Mouse (Mus musculus) cortical plate, adult 2 months (tissue): ENCODE data around the gene Phf2. TPM values are rescaled to one million over a fixed set of nuclear protein-coding genes. Genes with fewer than 3 reads are reported as not detected.
A peak's percentile ranks its signal among the peaks of the same experiment; 100 is the strongest.

ENCODE experiments used
- H3K27ac ChIP-seq: fragments of 200-500 bp; 2 replicates; pipeline ENCODE4 v1.5.1; 2012; ENCODE audit warnings: low read length, control low read depth, inconsistent platforms; ENCODE audit not compliant: insufficient read depth
- H3K4me1 ChIP-seq: fragments of 200-500 bp; 2 replicates; pipeline ENCODE4 v1.6.1; 2011; ENCODE audit warnings: low read length; ENCODE audit not compliant: control insufficient read depth, insufficient read depth
- H3K4me3 ChIP-seq: fragments of 200-500 bp; 2 replicates; pipeline ENCODE4 v1.5.1; 2011; ENCODE audit warnings: mild to moderate bottlenecking, low read length, control low read depth; ENCODE audit not compliant: insufficient read depth
- CTCF ChIP-seq: fragments of 200-500 bp; IDR thresholded peaks from 2 replicates; pipeline ENCODE4 v1.5.1; 2011; ENCODE audit warnings: mild to moderate bottlenecking, control low read depth, low read length; ENCODE audit not compliant: insufficient read depth; ENCODE audit errors: extremely low read depth
- POLR2A ChIP-seq: fragments of 200-500 bp; IDR thresholded peaks from 2 replicates; pipeline ENCODE4 v1.6.1; 2011; ENCODE audit warnings: mild to moderate bottlenecking, low read length, control low read depth; ENCODE audit not compliant: insufficient read depth; ENCODE audit errors: extremely low read depth
- polyA plus RNA-seq: library from polyadenylated mRNA; depleted of rRNA; stranded (reverse); fragments of >200 nt; gene quantifications from 2 replicates; pipeline ENCODE4 v1.2.3, GENCODE M21; 2012; rRNA removed

The Phf2 gene
- 17.5 and 17.7 TPM in 2 replicates for polyA plus RNA-seq

DNA sequence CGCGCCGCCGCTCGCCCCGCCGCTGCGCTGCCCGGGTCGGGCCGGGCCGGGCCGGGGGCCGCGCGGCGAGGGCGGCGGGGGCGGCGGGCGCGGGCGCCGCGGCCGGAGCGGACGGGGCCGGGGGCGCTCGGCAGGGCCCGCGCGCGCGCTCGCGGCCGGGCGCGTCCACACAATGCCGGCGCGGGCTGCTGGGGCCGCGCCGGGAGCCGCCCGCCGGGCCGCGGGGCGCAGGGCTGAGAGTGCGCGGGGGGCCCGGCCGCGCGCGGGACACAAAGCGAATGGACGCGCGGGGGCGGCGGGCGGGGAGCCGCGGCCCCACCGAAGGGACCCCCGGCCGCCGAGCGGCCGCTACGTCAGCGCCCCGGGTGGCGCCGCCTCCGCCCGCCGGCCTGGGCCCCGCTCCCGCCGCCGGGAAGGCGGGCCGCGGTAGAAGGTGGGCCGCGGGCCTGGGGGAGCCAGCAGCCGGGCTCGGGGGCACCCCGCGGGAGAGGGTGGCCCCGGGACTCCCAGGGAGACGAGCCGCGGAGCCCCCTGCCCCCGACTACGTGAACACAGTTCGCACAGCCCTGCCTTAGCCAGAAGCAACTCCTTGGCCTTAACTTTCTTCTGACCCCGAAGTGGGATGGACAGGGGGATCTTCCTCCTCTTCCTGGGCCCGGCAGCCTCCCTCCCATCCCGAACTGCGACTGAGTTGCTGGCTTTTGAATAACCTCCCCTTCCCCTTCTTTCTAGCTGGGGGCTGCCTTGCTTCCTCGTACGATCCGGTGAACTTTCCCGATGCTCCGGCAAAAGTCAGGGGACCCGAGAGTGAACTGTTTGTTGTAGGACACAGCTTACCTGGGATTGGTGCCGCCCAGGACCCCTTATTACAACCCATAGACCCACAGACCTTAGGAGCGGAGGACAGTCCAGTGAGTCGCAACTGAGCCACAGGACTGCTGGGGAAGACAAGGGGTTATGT lies at the start of gene Phf2:
Phf2 (minus strand) TSS at position 349 of the 961 bp plus-strand sequence.
- H3K4me1 ChIP-seq: peaks cover 7% of the 10 kb centered on the region; the same call in 1 of the 2 replicates
- peak within 1 kb of the TSS; percentile 76 for H3K4me3 ChIP-seq
- TF ChIP-seq POLR2A (no peak), CTCF (no peak)
- H3K27ac ChIP-seq: peak within 1 kb of the TSS; percentile 92; the same call in 1 of the 2 replicates

DNA sequence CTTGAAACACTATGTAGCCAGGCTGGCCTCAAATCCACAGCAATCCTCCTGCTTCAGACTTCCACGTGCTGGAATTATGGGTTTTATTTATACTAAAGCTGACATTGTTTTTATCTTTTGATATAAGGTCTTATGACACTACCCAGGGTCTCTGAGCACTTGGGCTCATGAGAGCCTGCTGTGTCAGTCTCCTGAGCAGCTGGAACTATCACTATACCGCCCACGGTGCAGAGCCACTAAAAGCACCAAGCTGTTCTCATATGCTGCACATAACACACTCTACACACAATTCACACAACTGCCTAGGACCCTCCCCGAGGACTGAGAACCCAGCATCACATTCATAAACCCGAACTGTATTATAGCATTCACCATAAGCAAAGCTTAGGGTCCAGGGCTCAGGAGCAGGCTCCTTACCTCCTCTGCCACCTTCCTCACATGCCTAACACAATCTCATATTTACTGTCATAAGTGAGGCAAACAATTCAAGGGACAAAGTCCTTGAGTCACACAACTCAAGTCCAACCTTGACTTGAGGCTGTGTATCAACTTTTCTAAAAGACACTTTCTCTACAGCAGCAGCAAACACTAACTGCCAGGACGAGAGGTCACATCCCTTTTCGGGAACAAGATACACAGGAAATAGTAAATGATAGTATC lies 49.0 kb upstream of the Phf2 start:
- Histone ChIP-seq H3K4me3 (no peak overlapping the region), H3K27ac (no peak overlapping the region), H3K4me1 (peaks cover 3% of the 10 kb centered on the region; the same call in 1 of the 2 replicates)
- TF ChIP-seq CTCF: no peak
- TF ChIP-seq POLR2A: no peak

DNA sequence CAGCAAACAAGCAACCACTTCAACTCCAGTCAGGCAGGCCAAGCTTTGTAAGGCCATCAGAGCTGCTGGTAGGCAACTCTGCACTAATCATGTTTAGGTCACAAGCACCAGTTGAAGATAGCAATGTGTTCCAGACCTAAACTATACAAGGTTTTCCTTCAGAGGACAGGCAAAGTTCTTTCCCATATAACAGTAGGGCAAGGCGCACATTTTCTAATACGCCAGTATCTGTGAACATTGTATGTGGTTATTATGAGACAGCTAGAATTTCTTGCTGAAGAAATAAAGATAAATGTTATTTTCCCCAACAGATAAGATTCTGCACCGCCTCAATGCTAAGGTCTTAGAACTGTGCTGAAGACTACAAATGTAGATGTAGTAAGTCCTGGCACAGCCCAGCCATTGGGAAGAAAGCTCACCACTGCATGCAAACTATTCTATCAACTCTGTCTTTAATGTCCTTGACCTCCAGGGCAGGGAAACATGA lies 46.2 kb upstream of the Phf2 start:
- no peak for TF ChIP-seq CTCF
- TF ChIP-seq POLR2A: no peak
- no peak overlapping the region for H3K27ac ChIP-seq
- H3K4me3 ChIP-seq: no peak overlapping the region
- peaks cover 12% of the 10 kb centered on the region for H3K4me1 ChIP-seq

DNA sequence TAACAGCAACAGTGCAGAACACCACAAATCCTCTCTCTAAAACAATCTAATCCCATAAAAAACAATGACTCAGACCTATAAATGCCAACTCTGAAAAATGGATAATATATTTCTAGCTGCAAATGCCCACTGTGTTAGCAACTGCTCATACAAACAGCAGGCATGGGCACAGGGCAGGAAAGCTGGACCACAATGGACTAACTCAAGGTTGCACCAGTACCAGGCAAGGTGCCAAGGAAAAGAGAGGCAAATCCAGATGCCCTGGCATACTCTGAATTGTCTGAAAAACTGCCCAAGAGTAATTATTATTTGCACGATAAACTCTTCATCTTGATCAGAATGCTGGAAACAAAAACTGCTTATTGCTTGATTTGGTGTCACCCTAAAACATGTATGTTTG lies 42.8 kb upstream of the Phf2 start:
- Histone ChIP-seq H3K4me1 (peaks cover 9% of the 10 kb centered on the region), H3K4me3 (no peak overlapping the region), H3K27ac (no peak overlapping the region)
- TF ChIP-seq CTCF (no peak), POLR2A (no peak)

DNA sequence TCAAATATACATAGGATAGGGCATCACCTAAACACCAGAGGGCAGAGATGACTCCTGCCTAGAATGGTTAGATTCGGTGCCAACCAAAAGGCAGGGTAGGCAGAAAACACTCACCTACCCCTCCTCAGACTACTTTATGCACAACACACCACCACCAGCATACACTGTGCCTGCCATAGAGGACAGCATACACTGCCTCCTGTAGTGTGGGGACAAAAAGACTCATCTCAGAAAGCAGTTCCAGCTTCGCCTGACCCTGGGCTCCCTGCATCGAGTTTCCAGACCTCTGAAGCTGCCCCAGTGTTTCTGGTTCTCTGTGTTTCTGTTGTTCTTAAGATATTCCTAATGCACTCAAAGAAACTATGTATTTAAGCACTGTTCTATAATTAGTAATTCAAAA lies 42.2 kb upstream of the Phf2 start:
- H3K4me1 ChIP-seq: peaks cover 9% of the 10 kb centered on the region
- TF ChIP-seq CTCF: no peak
- no peak for TF ChIP-seq POLR2A
- H3K27ac ChIP-seq: no peak overlapping the region
- H3K4me3 ChIP-seq: no peak overlapping the region

DNA sequence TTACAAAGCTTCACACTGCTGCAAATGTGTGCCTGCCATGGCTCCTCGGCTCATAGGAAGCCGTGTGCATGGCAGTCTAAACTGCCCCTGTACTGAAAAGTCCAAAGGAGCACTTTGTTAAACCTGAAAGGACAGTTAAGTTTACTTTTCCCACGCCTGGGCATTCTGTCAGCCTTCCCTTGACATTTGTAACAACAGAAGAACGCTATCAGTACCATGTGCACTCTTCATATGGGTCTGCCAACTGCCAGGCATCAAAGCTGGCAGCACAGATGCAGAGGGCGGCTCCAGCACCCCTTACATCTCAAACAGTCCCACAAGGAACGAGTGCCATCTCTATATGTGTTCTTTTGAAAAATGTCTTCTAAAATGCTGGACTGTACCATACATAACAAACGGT lies 40.5 kb upstream of the Phf2 start:
- H3K4me1 ChIP-seq: peaks cover 9% of the 10 kb centered on the region
- no peak for TF ChIP-seq CTCF
- TF ChIP-seq POLR2A: no peak
- no peak overlapping the region for H3K27ac ChIP-seq
- H3K4me3 ChIP-seq: no peak overlapping the region

DNA sequence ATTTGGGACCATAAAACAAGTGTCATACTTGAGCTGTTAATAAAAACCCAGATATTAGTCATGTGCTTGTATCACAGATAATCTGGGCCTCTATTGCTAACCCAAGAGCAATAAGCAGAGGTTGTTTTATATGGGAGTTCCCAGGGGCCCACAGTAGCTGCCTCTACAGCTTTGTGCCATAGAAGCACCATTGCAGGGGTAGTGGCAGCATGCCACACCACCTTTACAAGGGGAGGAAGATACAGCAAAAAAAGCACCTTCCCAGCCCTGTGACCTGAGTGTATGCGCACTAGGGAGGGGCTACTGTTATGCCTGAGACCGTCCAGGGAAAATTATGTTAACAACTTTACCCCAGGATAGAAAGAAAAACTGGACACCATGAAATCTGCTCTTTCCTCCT lies 34.5 kb upstream of the Phf2 start:
- no peak overlapping the region for H3K27ac ChIP-seq
- TF ChIP-seq CTCF (no peak), POLR2A (no peak)
- no peaks in the 10 kb centered on the region for H3K4me1 ChIP-seq
- H3K4me3 ChIP-seq: no peak overlapping the region

DNA sequence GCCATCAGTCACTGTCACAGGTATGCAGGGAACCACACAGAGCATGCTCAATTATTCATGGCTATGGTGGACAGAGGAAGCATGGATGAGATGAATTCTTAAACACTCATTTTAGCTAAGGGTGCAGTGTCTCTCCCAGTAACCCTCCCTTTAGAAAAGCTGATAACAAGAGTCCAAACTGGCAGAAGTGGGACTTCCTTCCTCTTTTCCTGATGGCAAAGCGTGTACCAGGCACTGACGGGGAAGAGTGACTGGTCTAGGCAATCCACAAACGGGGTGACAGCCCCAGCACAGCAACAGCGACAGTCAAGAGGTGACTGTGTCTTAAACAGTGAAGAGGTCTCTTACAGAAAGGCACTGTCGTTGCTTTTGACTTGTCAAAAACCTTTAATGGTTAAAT lies 24.5 kb upstream of the Phf2 start:
- no peak for TF ChIP-seq POLR2A
- TF ChIP-seq CTCF: no peak
- H3K27ac ChIP-seq: no peak overlapping the region
- H3K4me1 ChIP-seq: no peaks in the 10 kb centered on the region
- H3K4me3 ChIP-seq: no peak overlapping the region

DNA sequence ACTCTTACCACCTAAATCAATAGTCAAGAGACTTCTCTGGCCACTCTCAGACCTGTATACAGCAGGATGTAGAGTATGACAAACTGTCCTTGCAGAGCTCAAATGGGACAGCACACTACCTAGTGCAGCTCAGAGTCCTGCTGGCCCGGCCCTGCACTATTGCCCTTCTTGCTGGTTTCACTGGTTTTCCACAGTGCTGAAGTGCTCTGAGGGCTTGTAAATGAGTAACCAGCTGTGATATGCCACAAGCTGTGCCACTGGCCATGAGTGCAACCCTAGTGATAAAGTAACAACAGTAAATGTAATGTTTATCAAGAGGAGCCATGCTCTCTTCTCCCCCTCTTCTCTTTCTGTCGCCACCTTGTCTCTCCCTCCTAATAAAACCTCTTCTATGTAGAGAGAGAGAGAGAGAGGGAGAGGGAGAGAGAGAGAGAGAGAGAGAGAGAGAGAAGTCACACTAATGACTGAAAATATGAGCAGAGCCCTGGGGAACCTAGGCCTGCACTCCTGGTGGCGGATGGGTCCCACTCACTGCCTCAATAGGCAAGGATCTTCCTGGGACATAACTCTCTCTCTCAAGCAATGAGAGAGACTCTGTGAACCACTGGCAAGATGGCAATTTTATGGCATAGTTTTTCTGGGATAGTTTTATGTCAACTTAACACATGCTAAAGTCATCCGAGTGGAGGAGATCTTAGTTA lies 19.5 kb upstream of the Phf2 start:
- TF ChIP-seq POLR2A: no peak
- TF ChIP-seq CTCF: no peak
- H3K27ac ChIP-seq: no peak overlapping the region
- no peaks in the 10 kb centered on the region for H3K4me1 ChIP-seq
- H3K4me3 ChIP-seq: no peak overlapping the region
